Mouse (Mus musculus) hindbrain, embryonic 15.5 days (tissue): Measurements from ENCODE around the gene Raly. TPM values are rescaled to one million over a fixed set of nuclear protein-coding genes. Genes with fewer than 3 reads are reported as not detected.

Experiments
- ATAC-seq: fragments of 200-750 bp; cut with Nextera tagmentation; 2 replicates; pipeline ENCODE4 v1.8.0; 2017; ENCODE audit warnings: low read depth, moderate number of reproducible peaks, moderate TSS enrichment; ENCODE audit not compliant: low FRiP score
- H3K27ac ChIP-seq: fragments of 300-500 bp; sonication (generic); replicated peaks from 2 replicates; pipeline ENCODE4 v1.5.1; 2015; ENCODE audit warnings: mild to moderate bottlenecking, inconsistent platforms
- H3K27me3 ChIP-seq: fragments of 300-500 bp; sonication (generic); 2 replicates; pipeline ENCODE4 v1.6.1; 2015; ENCODE audit warnings: control low read depth, inconsistent platforms
- H3K36me3 ChIP-seq: fragments of 300-500 bp; sonication (generic); 2 replicates; pipeline ENCODE4 v1.6.1; 2015; ENCODE audit warnings: control low read depth, inconsistent platforms
- H3K4me1 ChIP-seq: fragments of 300-500 bp; sonication (generic); replicated peaks from 2 replicates; pipeline ENCODE4 v1.6.1; 2015; ENCODE audit warnings: control low read depth, inconsistent platforms
- H3K4me2 ChIP-seq: fragments of 300-500 bp; sonication (generic); 2 replicates; pipeline ENCODE4 v1.6.1; 2015; ENCODE audit warnings: moderate library complexity, mild to moderate bottlenecking, inconsistent platforms
- H3K4me3 ChIP-seq: fragments of 300-500 bp; sonication (generic); 2 replicates; pipeline ENCODE4 v1.5.1; 2015; ENCODE audit warnings: mild to moderate bottlenecking, inconsistent platforms
- H3K9ac ChIP-seq: fragments of 300-500 bp; sonication (generic); 2 replicates; pipeline ENCODE4 v1.6.1; 2015; ENCODE audit warnings: inconsistent platforms
- H3K9me3 ChIP-seq: fragments of 300-500 bp; sonication (generic); 2 replicates; pipeline ENCODE4 v1.6.1; 2016; ENCODE audit warnings: control low read depth, inconsistent platforms
- WGBS: fragments of 180-500 bp; shearing (Covaris S2); methylation state at CpG from one replicate; pipeline ENCODE4 v1.1.7; 2015; 5-methylcytosine and 5-hydroxymethylcytosine counted together
- polyA plus RNA-seq: library from polyadenylated mRNA; unstranded; fragments of >200 nt; fragmentation: Nextera tagmentation; extraction: Ambion mirVana; gene quantifications from 2 replicates; pipeline ENCODE4 v1.2.1, GENCODE M21; 2015

Raly gene
- polyA plus RNA-seq, 1 experiment from 2014 or later = 29.4 TPM

DNA sequence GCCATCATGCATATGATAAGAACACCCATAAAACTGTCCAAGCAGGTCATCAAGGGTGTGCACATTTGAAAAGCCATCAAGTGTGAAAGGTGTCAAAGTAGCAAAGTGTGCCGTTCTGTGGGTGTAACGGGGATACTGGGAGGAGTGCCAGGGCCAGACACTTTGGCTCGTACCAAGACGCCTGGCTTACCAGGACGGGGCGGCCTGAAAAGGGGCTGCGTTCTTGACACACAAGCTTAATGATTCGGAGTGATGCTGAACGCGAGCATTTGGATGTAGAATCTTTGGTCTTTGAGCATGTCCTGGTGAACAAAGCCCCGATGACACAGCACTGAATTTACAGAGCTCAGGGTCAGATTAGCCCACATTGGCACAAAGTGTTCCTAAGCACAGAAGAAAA lies 4.1 kb upstream of the Raly start:
- Histone ChIP-seq H3K4me3 (no peak overlapping the region), H3K36me3 (no peaks in the 10 kb centered on the region), H3K27me3 (no peaks in the 10 kb centered on the region), H3K9me3 (no peaks in the 10 kb centered on the region), H3K27ac (no peak overlapping the region), H3K4me2 (no peak overlapping the region), H3K9ac (no peak overlapping the region), H3K4me1 (peaks cover 18% of the 10 kb centered on the region)
- ATAC-seq = no peak
- WGBS = 75% methylated on average over 11 of the region's 11 CpGs

DNA sequence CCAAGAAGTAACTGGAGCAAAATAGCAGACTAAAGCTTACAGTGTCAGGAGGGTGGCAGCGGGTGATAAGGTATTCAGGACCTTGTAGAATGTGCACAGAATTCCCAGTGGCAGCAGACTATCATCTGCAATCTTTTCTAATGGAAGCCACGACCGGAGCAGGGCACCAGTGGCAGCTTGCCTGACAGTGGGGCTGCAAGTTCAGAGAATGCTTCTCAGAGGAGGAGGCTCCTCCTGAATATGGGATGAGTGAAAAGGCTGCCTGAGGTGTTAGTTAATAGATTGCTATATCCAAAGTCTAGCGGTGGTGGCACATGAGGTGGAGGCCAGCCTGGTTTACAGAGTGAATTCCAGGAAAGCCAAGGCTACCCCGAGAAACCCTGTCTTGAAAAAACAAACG lies 1.5 kb upstream of the Raly start:
- Histone ChIP-seq H3K4me2 (no peak overlapping the region), H3K4me1 (peaks cover 37% of the 10 kb centered on the region), H3K4me3 (no peak overlapping the region), H3K36me3 (no peaks in the 10 kb centered on the region), H3K9ac (no peak overlapping the region), H3K9me3 (no peaks in the 10 kb centered on the region), H3K27ac (no peak overlapping the region), H3K27me3 (no peaks in the 10 kb centered on the region)
- 65% methylated on average over 6 of the region's 6 CpGs for WGBS
- ATAC-seq = no peak

DNA sequence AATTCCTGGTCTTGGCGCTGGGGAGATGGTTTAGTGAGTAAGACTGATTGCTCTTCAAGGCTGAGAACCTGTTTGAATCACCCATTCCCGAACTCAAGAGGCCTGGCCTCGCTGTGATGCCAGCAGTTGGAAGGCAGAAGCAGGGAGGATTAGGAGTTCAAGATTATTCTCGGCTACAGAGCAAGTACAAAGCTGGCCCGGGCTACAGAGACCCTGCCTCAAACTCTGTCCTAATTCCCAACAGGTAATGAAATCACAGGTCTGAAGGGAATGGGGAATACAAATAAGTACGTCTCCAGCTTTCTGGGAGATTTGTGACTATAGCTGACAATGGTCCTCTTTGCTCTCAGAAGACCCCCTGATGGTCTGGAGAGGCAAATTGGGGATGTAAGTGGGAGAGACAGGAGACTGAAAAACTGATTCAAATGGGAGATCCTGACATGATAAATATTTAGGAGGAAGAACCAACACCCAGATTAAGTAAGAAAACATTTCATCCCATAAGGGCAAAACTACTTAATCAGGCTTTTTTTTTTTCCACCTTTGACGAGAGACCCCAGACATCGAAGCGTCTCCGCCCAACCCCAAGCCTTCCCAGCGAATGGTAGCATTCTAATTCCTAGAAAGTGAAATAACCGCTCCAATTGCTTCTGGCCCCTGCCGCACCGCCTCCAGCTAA lies 780 bp upstream of the Raly start:
- Histone ChIP-seq H3K4me1 (peaks cover 35% of the 10 kb centered on the region), H3K4me2 (peak overlapping the region; percentile 75), H3K36me3 (no peaks in the 10 kb centered on the region), H3K9me3 (no peaks in the 10 kb centered on the region), H3K27me3 (no peaks in the 10 kb centered on the region), H3K9ac (peak overlapping the region; percentile 44), H3K4me3 (peak overlapping the region; percentile 67), H3K27ac (peak overlapping the region; percentile 98)
- 8% methylated on average over 14 of the region's 14 CpGs for WGBS
- no peak for ATAC-seq

DNA sequence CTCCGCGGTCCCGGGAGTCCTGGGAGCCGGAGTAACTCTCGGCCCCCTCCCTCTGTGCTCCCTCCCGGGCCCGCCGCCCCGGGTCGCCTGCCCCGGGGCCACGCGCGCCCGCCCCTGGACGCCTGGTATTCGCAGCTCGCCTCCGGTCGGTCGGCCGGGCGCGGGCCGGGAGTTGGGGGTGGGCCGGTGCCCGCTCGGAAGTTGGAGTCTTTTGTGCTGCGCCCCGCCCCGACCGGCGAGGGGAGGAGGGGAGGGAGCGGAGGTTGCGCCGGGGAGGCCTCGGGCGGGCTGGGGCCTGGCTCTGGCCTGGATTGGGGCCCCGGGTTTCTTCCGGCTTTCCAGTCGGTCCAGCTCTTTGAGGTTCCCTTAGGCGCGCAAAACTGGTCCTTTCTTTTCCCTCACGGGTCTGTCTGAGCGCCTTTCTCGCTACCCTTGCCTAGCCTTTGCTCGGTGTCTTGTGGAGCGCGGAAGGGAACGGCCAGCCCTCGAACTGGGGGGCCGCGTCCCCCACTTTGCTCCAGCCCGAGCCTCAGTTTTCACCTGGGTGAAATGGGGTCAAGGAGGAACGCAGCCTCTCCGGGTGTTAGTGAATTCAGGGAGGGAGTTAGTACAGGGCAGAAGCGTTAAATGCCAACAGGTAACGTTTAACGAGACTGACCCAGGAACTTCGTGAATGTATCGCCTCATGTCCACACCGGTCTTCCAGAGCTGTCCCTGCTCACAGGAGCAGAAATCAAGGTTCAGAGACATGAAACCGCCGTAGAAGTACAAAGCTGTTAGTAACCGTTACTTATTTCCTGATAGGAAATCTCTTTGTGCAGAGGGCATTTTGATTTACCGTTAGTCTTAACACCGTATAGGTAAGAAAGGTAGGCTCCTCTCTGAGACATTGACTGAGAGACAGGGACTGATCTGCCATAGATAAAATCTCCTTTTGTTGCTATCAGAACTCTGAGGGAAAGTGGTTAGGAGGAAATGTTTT lies 1.1 kb downstream of the Raly start:
- WGBS = under 1% methylated on average over 53 of the region's 67 CpGs
- H3K4me1 ChIP-seq = peaks cover 29% of the 10 kb centered on the region
- ATAC-seq = peak; percentile 25; the same call in 1 of the 2 replicates
- H3K9me3 ChIP-seq = no peaks in the 10 kb centered on the region
- no peaks in the 10 kb centered on the region for H3K27me3 ChIP-seq
- H3K4me3 ChIP-seq = peak overlapping the region; percentile 67
- H3K27ac ChIP-seq = peak overlapping the region; percentile 98
- no peaks in the 10 kb centered on the region for H3K36me3 ChIP-seq
- peak overlapping the region; percentile 71 for H3K9ac ChIP-seq
- H3K4me2 ChIP-seq = peak overlapping the region; percentile 75

DNA sequence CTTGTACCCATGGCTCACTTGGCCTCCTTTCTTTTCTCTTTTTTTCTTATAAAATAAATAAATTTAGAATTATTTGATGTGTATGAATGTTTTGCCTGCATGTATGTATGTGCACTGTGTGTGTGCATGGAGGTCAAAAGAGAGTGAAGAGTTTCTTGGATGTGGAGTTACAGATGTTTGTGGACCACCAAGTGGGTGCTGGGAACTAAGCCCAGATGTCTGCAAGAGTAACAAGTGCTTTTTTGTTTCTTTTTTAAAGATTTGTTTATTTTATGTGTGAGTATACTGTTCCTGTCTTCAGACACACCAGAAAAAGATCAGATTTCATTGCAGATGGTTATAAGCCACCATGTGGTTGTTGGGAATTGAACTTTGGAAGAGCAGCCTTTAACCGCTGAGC lies 12.5 kb downstream of the Raly start:
- Histone ChIP-seq H3K4me3 (no peak overlapping the region), H3K27me3 (no peaks in the 10 kb centered on the region), H3K9ac (no peak overlapping the region), H3K4me1 (peaks cover 5% of the 10 kb centered on the region), H3K36me3 (no peaks in the 10 kb centered on the region), H3K9me3 (no peaks in the 10 kb centered on the region), H3K4me2 (no peak overlapping the region), H3K27ac (no peak overlapping the region)
- ATAC-seq = no peak
- WGBS = 92% methylated on average over 1 of the region's 1 CpGs

DNA sequence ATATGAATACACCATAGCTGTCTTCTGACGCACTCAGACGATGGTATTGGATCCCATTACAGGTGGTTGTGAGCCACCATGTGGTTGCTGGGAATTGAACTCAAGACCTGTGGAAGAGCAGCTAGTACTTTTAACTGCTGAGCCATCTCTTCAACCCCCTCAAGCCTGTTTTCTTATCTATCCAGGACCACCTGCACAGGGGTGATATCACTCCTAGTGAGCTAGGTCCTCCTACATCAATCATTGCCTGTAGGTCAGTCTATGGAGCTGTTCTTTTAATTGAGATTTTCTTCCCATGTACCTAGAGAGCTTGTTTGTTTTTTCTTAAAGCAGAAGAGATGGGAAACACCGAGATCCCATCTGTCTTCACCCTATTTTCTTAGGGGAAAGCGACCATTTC lies 12.9 kb downstream of the Raly start:
- Histone ChIP-seq H3K9ac (no peak overlapping the region), H3K27me3 (no peaks in the 10 kb centered on the region), H3K4me3 (no peak overlapping the region), H3K9me3 (no peaks in the 10 kb centered on the region), H3K36me3 (no peaks in the 10 kb centered on the region), H3K27ac (no peak overlapping the region), H3K4me1 (peaks cover 5% of the 10 kb centered on the region), H3K4me2 (no peak overlapping the region)
- ATAC-seq = no peak
- WGBS = 58% methylated on average over 4 of the region's 4 CpGs

DNA sequence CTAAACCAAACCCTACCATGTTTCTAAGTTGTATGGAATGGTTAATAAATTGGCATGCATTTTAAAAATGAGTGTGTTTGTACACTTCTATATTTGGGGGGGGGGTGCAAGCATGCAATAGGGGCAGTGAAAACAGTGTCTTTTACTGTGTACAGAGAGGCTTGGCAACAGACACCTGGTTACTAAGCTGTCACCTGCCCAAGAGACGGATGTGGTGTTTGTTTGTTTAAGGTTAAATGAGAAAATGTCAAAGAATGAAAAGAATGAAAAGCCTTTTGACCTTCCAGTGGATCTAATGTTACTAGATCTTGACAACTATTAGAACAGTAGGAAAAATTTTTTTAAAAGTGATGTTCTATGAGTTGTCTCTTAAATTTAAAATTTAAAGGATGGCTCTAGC lies 16.8 kb downstream of the Raly start:
- Histone ChIP-seq H3K4me3 (no peak overlapping the region), H3K36me3 (no peaks in the 10 kb centered on the region), H3K27me3 (no peaks in the 10 kb centered on the region), H3K9ac (no peak overlapping the region), H3K27ac (no peak overlapping the region), H3K4me2 (no peak overlapping the region), H3K9me3 (no peaks in the 10 kb centered on the region), H3K4me1 (peaks cover 9% of the 10 kb centered on the region)
- no peak for ATAC-seq
- WGBS = 73% methylated on average over 1 of the region's 1 CpGs

DNA sequence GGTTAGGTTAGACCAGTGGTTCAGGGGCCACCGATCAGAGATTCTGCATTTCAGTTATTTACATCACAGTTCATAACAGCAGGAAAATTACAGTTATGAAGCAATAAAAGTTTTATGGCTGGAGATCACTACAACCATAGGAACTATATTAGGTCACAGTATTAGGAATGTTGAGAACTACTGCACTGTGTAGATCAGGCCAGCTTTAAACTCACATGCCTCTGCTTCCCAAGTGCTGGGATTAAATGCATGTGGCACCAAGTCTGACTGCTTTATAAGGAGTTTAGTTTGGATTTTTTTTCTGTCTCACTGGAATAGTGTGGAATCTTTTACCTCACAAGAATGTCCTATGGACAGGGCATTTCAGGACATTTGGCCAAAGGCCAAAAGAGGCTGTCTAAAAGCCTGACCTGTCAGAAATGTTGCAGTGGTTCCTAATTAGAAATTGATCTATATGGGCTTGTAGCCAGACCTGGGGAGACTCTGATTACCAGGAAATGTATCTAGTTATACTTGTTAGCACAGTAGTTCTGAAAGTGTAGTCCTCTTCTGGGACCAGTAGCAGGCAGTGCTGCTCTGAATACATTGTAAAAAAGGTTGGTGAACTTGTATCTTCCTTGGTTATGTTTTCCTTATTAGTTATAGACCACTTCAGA lies 18.3 kb downstream of the Raly start:
- no peaks in the 10 kb centered on the region for H3K27me3 ChIP-seq
- peaks cover 5% of the 10 kb centered on the region; the same call in 1 of the 2 replicates for H3K4me1 ChIP-seq
- no peak overlapping the region for H3K4me2 ChIP-seq
- ATAC-seq = peak; percentile 56; the same call in 1 of the 2 replicates
- no peak overlapping the region for H3K9ac ChIP-seq
- no peak overlapping the region for H3K4me3 ChIP-seq
- WGBS = 87% methylated on average over 1 of the region's 1 CpGs
- no peak overlapping the region for H3K27ac ChIP-seq
- H3K36me3 ChIP-seq = no peaks in the 10 kb centered on the region
- no peaks in the 10 kb centered on the region for H3K9me3 ChIP-seq

DNA sequence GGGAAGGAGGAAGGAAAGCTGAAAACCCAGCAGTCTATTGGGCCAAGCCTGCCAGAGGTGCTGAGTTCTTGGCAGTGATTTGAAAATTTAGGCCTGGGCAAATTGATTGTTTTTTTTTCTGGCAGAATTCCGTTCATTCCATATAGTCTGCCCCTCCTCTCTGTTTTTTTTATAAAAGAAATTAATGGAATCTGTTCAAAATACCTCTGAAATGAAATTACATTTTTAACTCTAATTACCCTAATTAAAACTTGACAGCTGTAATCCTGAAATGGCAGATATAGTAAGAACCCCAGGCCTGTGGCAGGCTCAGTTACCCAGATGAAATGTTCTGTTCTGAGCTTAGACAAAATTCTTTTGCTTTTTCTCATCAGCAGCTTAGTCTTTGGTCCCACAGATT lies 19.9 kb downstream of the Raly start:
- 0 out of 2 replicates have a peak, but pooled peaks cover 4% of the 10 kb centered on the region for H3K4me1 ChIP-seq
- no peak overlapping the region for H3K4me2 ChIP-seq
- no peaks in the 10 kb centered on the region for H3K27me3 ChIP-seq
- H3K9me3 ChIP-seq = no peaks in the 10 kb centered on the region
- 50% methylated on average over 1 of the region's 1 CpGs for WGBS
- no peak for ATAC-seq
- H3K4me3 ChIP-seq = no peak overlapping the region
- H3K36me3 ChIP-seq = no peaks in the 10 kb centered on the region
- no peak overlapping the region for H3K9ac ChIP-seq
- no peak overlapping the region for H3K27ac ChIP-seq

DNA sequence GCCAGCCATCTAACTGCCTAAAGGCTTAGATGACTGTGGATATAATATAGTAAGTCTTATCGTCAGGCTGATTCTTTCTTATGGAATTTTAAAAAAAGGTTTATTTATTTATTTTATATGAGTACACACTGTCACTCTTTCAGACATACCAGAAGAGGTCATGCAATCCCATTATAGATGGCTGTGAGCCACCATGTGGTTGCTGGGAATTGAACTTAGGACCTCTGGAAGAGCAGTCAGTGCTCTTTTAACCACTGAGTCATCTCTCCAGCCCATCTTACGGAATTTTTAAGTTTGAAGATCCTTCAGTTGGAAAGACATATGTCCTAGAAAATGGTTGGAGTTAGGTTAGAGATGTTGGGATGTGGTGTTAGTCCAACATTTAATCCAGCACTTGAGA lies 22.5 kb downstream of the Raly start:
- no peak overlapping the region for H3K4me3 ChIP-seq
- ATAC-seq = no peak
- H3K4me2 ChIP-seq = no peak overlapping the region
- no peak overlapping the region for H3K27ac ChIP-seq
- 86% methylated on average over 2 of the region's 2 CpGs for WGBS
- no peaks in the 10 kb centered on the region for H3K36me3 ChIP-seq
- H3K4me1 ChIP-seq = peaks cover 22% of the 10 kb centered on the region
- no peaks in the 10 kb centered on the region for H3K9me3 ChIP-seq
- H3K9ac ChIP-seq = no peak overlapping the region
- no peaks in the 10 kb centered on the region for H3K27me3 ChIP-seq

DNA sequence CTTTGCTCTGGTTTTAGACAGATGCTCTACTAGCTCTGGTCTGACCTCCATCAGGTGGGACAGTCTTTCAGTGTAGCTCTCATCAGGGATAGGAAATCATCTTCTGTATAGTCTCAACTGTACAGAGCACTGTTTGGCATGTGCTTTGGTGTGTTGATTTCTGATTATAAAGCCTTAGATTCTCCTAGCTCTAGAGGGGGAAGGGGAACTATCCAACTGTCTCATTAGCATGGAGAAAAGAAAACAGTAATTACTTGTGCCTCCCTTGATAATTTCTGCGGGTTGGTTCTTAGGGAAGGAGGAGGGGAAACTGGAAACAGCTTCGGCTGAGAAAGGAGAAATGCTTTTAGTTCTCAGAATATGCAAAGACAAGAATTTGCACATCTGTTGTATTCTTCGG lies 26.2 kb downstream of the Raly start:
- 29% methylated on average over 3 of the region's 3 CpGs for WGBS
- H3K9ac ChIP-seq = no peak overlapping the region
- H3K36me3 ChIP-seq = no peaks in the 10 kb centered on the region
- H3K27ac ChIP-seq = peak overlapping the region; percentile 16; the same call in 1 of the 2 replicates
- H3K4me2 ChIP-seq = no peak overlapping the region
- no peak overlapping the region for H3K4me3 ChIP-seq
- peaks cover 17% of the 10 kb centered on the region for H3K4me1 ChIP-seq
- no peaks in the 10 kb centered on the region for H3K27me3 ChIP-seq
- ATAC-seq = peak; percentile 65; the same call in 1 of the 2 replicates
- no peaks in the 10 kb centered on the region for H3K9me3 ChIP-seq

DNA sequence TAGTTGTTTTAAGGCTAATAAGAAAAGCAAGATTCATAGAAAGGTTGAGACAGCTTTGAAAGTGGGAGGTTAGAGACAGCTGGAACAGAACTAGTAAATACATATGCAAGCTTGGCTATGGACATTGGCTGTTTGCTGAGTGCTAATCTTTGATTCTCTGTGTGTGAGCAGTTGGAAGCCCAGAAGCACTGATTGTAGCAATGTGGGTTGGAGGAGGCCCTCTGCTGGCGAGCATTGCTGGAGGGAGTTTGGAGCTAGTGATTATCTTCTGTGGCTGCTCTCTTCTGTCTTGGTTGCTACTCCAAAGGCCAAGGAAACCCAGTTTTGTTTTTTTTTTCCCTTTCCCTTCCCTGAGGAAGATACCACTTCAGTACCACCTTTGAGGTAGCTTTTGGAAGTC lies 26.9 kb downstream of the Raly start:
- Histone ChIP-seq H3K36me3 (no peaks in the 10 kb centered on the region), H3K27me3 (no peaks in the 10 kb centered on the region), H3K9ac (no peak overlapping the region), H3K4me3 (no peak overlapping the region), H3K4me1 (peaks cover 17% of the 10 kb centered on the region), H3K27ac (no peak overlapping the region), H3K4me2 (no peak overlapping the region), H3K9me3 (no peaks in the 10 kb centered on the region)
- no peak for ATAC-seq
- WGBS = 33% methylated on average over 1 of the region's 1 CpGs
